Mouse (Mus musculus): ENCODE data around the gene Manbal. TPM values are rescaled to one million over a fixed set of nuclear protein-coding genes. Genes with fewer than 3 reads are reported as not detected.

The Manbal gene
- total RNA-seq, 2 experiments from 2014 or later: 9.4 to 26.0 TPM

- ATAC-seq (replicated peaks; ENCODE audit: low FRiP score, poor library complexity, severe bottlenecking): no peak
These were observed 61.2 kb downstream of the Manbal start for GRCm38 (mm10) chr2:157428351-157429139.

DNA sequence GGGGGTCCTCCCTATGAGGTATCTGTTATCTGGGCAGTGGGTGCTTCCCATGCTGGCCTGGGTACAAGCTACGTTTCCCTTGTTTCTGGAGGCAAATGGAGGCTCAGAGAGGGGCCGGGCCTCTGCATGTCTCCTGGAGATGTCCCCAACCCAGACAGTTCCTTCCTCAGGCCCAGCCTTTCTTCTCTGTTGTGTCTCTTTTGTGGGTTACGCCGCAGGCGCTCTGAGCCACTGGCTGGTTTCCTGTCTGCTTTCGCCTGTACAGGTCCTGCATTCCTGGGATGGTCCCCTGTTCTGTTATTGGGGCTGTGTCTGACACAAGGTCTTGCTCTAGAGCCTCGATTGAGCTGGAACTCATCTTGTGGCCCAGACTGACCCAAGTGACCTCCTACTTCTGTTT, 62.3 kb downstream of the Manbal start:
- no peak for ATAC-seq (replicated peaks; ENCODE audit: low FRiP score, poor library complexity, severe bottlenecking)

- no peak for ATAC-seq (replicated peaks; ENCODE audit: low FRiP score, poor library complexity, severe bottlenecking)
These were observed 63.5 kb downstream of the Manbal start for GRCm38 (mm10) chr2:157430667-157431429.

GRCm38 (mm10) chr2:157431912-157432311, 64.5 kb downstream of the Manbal start:
- ATAC-seq (replicated peaks; ENCODE audit: low FRiP score, poor library complexity, severe bottlenecking): no peak

GRCm38 (mm10) chr2:157432476-157432875, 65.1 kb downstream of the Manbal start:
- ATAC-seq (replicated peaks; ENCODE audit: low FRiP score, poor library complexity, severe bottlenecking): no peak

DNA sequence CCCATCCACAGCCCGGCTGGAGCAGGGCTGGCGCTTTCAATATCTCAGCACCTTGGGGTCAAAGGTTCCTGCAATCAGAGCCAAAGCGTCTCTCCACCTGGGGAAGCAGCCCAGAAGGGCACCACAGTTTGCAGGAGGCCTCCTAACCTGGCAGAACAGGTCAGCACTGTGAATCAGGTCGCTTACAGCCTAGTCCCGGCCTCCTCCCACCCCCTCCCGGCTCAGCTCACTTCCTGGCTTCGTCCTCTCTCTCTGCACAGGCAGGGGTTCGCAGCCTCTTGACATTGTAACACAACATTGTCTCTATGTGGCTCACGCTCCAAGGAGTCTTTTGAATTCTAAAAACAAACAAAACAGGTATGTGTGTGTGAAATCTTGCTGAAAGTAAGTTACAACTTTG, 66.6 kb downstream of the Manbal start:
- no peak for ATAC-seq (replicated peaks; ENCODE audit: low FRiP score, poor library complexity, severe bottlenecking)

GRCm38 (mm10) chr2:157434497-157434896, 67.1 kb downstream of the Manbal start:
- ATAC-seq (replicated peaks; ENCODE audit: low FRiP score, poor library complexity, severe bottlenecking): no peak

DNA sequence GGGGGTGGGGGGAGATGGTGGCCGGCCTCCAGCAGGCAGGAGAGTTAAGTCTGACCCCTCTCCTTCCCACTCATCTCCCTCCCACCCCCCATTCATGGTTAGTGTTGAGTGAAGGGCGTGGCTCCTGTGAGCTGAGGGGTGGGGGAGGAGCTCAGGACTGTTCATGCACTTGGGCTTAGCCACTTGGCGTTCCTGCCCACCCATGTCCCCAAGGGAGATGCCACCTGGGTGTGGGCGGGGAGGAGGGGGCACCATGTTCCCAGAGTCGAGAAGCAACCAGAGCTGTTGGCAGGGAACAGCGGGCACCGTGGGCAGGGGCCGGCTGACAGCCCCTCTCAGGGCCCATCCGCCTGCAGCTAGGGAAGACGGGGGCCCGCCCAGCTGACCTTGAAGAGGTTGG, 69.1 kb downstream of the Manbal start:
- ATAC-seq (replicated peaks; ENCODE audit: low FRiP score, poor library complexity, severe bottlenecking): no peak

- no peak for ATAC-seq (replicated peaks; ENCODE audit: low FRiP score, poor library complexity, severe bottlenecking)
These were observed 69.7 kb downstream of the Manbal start for GRCm38 (mm10) chr2:157437123-157437522.

- no peak for ATAC-seq (replicated peaks; ENCODE audit: low FRiP score, poor library complexity, severe bottlenecking)
These were observed 74.0 kb downstream of the Manbal start for GRCm38 (mm10) chr2:157441363-157441762.

Other genes starting within 250 kb of the Manbal start
- 82.5 and 112 TPM in 2 replicates for gene Samhd1, start 232.3 kb upstream of the Manbal start, total RNA-seq (2015; ENCODE audit: low replicate concordance)
- gene Samhd1, start 232.3 kb upstream of the Manbal start, total RNA-seq (2017; ENCODE audit: low replicate concordance): 57.0 and 75.2 TPM in 2 replicates
- 129 and 132 TPM in 2 replicates for gene Rbl1, start 163.1 kb upstream of the Manbal start, total RNA-seq (2015; ENCODE audit: low replicate concordance)
- 160 and 169 TPM in 2 replicates for gene Rbl1, start 163.1 kb upstream of the Manbal start, total RNA-seq (2017; ENCODE audit: low replicate concordance)
- 59.5 and 64.5 TPM in 2 replicates for gene Rpn2, start 88.6 kb upstream of the Manbal start, total RNA-seq (2015; ENCODE audit: low replicate concordance)
- 56.5 and 70.4 TPM in 2 replicates for gene Rpn2, start 88.6 kb upstream of the Manbal start, total RNA-seq (2017; ENCODE audit: low replicate concordance)
- gene Mroh8, start 88.0 kb upstream of the Manbal start, total RNA-seq (2015; ENCODE audit: low replicate concordance): not detected in 2 replicates
- not detected in 2 replicates for gene Mroh8, start 88.0 kb upstream of the Manbal start, total RNA-seq (2017; ENCODE audit: low replicate concordance)
- gene Ghrh, start 20.1 kb upstream of the Manbal start, total RNA-seq (2015; ENCODE audit: low replicate concordance): not detected in 2 replicates
- not detected in 2 replicates for gene Ghrh, start 20.1 kb upstream of the Manbal start, total RNA-seq (2017; ENCODE audit: low replicate concordance)
- 0.36 and 0.42 TPM in 2 replicates for gene Src, start 50.9 kb downstream of the Manbal start, total RNA-seq (2015; ENCODE audit: low replicate concordance)
- gene Src, start 50.9 kb downstream of the Manbal start, total RNA-seq (2017; ENCODE audit: low replicate concordance): 0.39 and 1.1 TPM in 2 replicates
- not detected in 2 replicates for gene Nnat, start 192.5 kb downstream of the Manbal start, total RNA-seq (2015; ENCODE audit: low replicate concordance)
- not detected in 2 replicates for gene Nnat, start 192.5 kb downstream of the Manbal start, total RNA-seq (2017; ENCODE audit: low replicate concordance)
- 1.7 and 4.0 TPM in 2 replicates for gene Blcap, start 203.7 kb downstream of the Manbal start, total RNA-seq (2015; ENCODE audit: low replicate concordance)
- 1.8 and 3.2 TPM in 2 replicates for gene Blcap, start 203.7 kb downstream of the Manbal start, total RNA-seq (2017; ENCODE audit: low replicate concordance)